Mouse (Mus musculus) kidney, embryonic 16.5 days (tissue): ENCODE results near the gene Dtnbp1. TPM values are rescaled to one million over a fixed set of nuclear protein-coding genes. Genes with fewer than 3 reads are reported as not detected.
A peak's percentile ranks its signal among the peaks of the same experiment; 100 is the strongest.

Experiments used
- ATAC-seq: fragments of 200-750 bp; cut with Nextera tagmentation; 2 replicates; pipeline ENCODE4 v1.8.0; 2017; ENCODE audit warnings: moderate TSS enrichment; ENCODE audit not compliant: low FRiP score, low TSS enrichment
- H3K27ac ChIP-seq: fragments of 300-500 bp; sonication (generic); 2 replicates; pipeline ENCODE4 v1.5.1; 2014; ENCODE audit warnings: low read length
- H3K27me3 ChIP-seq: fragments of 300-500 bp; sonication (generic); 2 replicates; pipeline ENCODE4 v1.6.1; 2014; ENCODE audit warnings: low read length, control low read depth, mixed read lengths; ENCODE audit not compliant: insufficient read depth
- H3K36me3 ChIP-seq: fragments of 300-500 bp; sonication (generic); 2 replicates; pipeline ENCODE4 v1.6.1; 2014; ENCODE audit warnings: low read length, control low read depth, mixed read lengths; ENCODE audit not compliant: insufficient read depth
- H3K4me1 ChIP-seq: fragments of 300-500 bp; sonication (generic); 2 replicates; pipeline ENCODE4 v1.6.1; 2014; ENCODE audit warnings: low read length, control low read depth, mixed read lengths; ENCODE audit not compliant: insufficient read depth
- H3K4me2 ChIP-seq: fragments of 300-500 bp; sonication (generic); replicated peaks from 2 replicates; pipeline ENCODE4 v1.6.1; 2014; ENCODE audit warnings: low read depth, low read length
- H3K4me3 ChIP-seq: fragments of 300-500 bp; sonication (generic); 2 replicates; pipeline ENCODE4 v1.5.1; 2014; ENCODE audit warnings: mild to moderate bottlenecking, low read length
- H3K9ac ChIP-seq: fragments of 300-500 bp; sonication (generic); replicated peaks from 2 replicates; pipeline ENCODE4 v1.6.1; 2014; ENCODE audit warnings: low read length
- H3K9me3 ChIP-seq: fragments of 300-500 bp; sonication (generic); 2 replicates; pipeline ENCODE4 v1.6.1; 2016; ENCODE audit warnings: low read length, control low read depth
- WGBS: fragments of 180-500 bp; shearing (Covaris S2); extraction: QIAGEN DNeasy Blood & Tissue Kit; methylation state at CpG from one replicate; pipeline ENCODE4 v1.1.7; 2014; 5-methylcytosine and 5-hydroxymethylcytosine counted together
- polyA plus RNA-seq: library from polyadenylated mRNA; unstranded; fragments of >200 nt; fragmentation: Nextera tagmentation; extraction: Ambion mirVana; gene quantifications from 2 replicates; pipeline ENCODE4 v1.2.1, GENCODE M21; 2015

Dtnbp1 gene
- polyA plus RNA-seq, 1 experiment from 2014 or later: 81.8 TPM

DNA sequence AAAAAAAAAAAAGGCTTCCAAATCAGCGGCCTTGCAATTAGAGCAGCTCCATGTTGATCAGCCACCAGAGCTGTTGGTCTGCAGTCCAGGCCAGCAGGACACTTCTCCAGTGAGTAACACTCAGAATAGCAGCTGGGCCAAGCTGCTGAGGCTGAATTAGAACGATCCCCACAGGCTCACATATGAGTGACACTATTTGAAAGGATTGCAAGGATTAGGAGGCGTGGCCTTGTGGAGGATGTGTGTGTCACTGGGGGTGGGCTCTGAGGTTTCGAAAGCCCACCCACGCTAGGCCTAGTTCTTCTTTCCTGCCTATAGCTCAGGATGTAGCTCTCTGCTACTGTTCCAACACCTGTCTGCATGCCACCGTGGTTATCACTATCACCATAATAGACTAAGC is 46.2 kb downstream of the Dtnbp1 start:
- H3K9me3 ChIP-seq: no peaks in the 10 kb centered on the region
- H3K4me1 ChIP-seq: no peaks in the 10 kb centered on the region
- H3K9ac ChIP-seq: no peak overlapping the region
- no peaks in the 10 kb centered on the region for H3K27me3 ChIP-seq
- H3K4me3 ChIP-seq: no peak overlapping the region
- WGBS: 92% methylated on average over 6 of the region's 6 CpGs
- no peak for ATAC-seq
- no peak overlapping the region for H3K27ac ChIP-seq
- H3K4me2 ChIP-seq: no peak overlapping the region
- H3K36me3 ChIP-seq: 0 out of 2 replicates have a peak, but pooled peaks cover 3% of the 10 kb centered on the region

DNA sequence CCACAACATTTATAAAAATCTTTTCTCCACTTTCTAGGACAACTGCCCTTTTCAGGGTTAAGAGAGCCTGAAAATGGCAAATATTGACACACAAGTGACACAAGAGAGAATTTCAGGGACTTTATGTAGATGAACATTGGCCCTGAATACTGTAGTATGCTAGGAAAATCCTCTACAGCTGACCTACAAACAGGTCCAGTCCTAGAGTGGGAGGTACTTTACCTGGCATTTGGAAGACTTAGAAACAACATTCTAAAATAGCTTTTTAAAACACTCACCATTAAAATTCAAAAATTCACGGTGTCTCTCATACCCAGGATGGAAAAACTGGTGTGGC is 47.7 kb downstream of the Dtnbp1 start:
- no peak for ATAC-seq
- Histone ChIP-seq H3K4me2 (no peak overlapping the region), H3K9me3 (no peaks in the 10 kb centered on the region), H3K4me1 (no peaks in the 10 kb centered on the region), H3K36me3 (0 out of 2 replicates have a peak, but pooled peaks cover 3% of the 10 kb centered on the region), H3K27me3 (no peaks in the 10 kb centered on the region), H3K4me3 (no peak overlapping the region), H3K27ac (no peak overlapping the region), H3K9ac (no peak overlapping the region)
- 93% methylated on average over 1 of the region's 1 CpGs for WGBS

DNA sequence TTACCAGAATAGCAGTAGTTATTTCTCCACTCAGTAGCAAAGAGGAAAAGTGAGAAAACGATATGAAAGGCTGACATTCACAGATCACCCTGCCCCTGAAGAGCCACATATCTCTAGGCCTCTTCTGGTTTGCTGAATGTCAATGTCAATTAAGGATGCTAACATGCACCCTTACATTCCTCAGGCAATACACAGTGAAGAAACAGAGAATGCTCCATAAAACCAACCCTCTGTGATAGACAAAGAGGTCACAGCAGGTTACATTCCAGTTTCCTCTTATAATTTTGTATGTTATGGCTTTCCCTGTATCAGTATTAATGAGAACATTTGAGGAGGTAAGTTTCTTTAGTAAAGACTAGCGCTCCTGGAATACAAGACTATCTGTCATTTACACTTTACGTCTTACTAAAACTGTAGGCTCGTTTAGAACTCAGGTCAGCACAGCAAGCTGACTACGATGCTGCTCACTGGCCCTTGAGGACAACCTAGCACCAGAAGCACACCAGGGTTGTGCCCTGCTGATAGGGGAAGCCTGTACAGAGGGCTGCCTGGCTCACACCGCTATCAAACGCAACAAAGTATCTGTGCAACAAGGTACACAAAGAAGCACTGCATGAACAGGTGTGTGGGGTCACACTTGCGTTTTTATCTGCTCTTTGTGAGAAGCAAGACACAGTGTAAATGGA is 48.3 kb downstream of the Dtnbp1 start:
- H3K27me3 ChIP-seq: no peaks in the 10 kb centered on the region
- 0 out of 2 replicates have a peak, but pooled peaks cover 3% of the 10 kb centered on the region for H3K36me3 ChIP-seq
- 88% methylated on average over 8 of the region's 8 CpGs for WGBS
- no peaks in the 10 kb centered on the region for H3K9me3 ChIP-seq
- no peak overlapping the region for H3K4me2 ChIP-seq
- ATAC-seq: no peak
- H3K4me3 ChIP-seq: no peak overlapping the region
- H3K9ac ChIP-seq: no peak overlapping the region
- H3K4me1 ChIP-seq: no peaks in the 10 kb centered on the region
- no peak overlapping the region for H3K27ac ChIP-seq

DNA sequence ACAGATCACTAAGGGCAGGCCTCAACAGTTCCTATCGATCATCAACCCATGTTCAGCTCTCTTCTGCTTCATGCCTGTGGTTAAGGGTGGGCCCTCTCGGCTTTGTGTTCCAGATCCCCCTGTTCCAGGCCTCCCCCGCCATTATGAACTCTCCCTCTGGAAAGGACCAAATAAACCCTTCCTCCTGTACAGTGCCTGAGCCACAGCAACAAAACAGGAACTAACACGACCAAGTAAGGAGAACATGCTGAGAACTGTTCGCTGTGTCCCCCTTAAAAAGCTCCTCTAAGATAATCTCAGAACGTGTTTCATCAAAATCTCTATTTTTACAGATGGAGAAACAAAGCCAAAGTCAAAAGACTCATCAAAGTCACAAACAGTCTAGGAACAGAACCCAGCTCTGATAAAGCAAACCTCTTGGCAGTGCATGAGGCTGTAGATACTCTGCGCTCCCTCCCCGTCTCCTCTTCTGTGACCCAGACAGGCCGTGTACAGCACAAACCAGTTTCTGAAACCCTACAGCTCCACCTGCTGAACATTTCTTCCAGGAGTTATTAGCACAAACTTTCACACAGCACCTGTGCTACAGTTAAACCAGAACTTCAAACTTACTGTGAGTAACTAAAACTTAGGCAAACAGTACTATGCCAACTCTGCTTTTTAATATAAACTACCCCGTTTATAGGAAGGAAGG is 49.4 kb downstream of the Dtnbp1 start:
- Histone ChIP-seq H3K27ac (no peak overlapping the region), H3K4me1 (no peaks in the 10 kb centered on the region), H3K9me3 (no peaks in the 10 kb centered on the region), H3K9ac (no peak overlapping the region), H3K4me2 (no peak overlapping the region), H3K4me3 (no peak overlapping the region), H3K27me3 (no peaks in the 10 kb centered on the region), H3K36me3 (0 out of 2 replicates have a peak, but pooled peaks cover 3% of the 10 kb centered on the region)
- no peak for ATAC-seq
- WGBS: 74% methylated on average over 10 of the region's 10 CpGs

DNA sequence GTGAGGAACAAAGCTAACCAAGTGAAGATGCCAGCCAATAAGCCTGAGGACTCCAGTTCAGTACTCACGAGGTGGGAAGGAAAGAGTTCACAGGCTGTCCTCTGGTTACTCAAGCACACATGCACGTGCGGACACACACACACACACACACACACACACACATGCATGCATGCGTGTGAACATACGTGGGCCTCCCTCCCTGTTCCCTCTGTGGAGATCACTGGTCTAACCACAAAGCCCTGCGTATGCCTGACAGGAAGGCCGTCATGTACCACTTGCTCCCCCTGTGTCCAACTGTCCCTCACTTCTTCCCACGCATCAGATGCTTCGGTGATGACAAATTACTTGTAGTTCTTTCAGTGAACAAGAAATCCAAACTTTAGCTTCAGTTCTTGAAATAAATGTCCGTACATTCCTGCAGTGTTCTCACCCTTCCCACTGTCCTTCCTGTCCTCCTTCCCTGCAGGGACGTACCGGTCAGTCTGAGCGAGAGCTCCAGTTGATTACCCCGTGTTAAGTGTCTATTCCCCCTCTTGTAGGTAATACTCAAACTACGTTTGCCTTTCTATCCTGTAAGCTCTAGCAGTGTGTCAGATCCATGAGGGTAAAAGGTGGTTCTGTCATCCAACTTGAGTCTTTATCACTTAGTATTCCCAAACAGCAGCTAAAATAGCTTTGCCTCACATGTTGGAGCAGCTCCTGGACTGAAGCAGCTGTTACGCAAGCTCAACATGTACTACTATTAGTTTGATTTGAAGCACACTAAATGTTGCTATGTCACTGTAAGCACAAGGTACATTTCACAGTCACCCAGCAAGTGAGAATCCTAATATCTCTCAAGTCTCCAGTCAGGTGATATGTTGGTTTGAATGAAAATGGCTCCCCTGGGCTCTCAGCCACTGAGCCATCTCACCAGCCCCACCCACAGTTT is 53.4 kb downstream of the Dtnbp1 start:
- no peak overlapping the region for H3K4me2 ChIP-seq
- H3K27me3 ChIP-seq: no peaks in the 10 kb centered on the region
- no peaks in the 10 kb centered on the region for H3K36me3 ChIP-seq
- no peak overlapping the region for H3K9ac ChIP-seq
- no peak for ATAC-seq
- no peaks in the 10 kb centered on the region for H3K9me3 ChIP-seq
- no peak overlapping the region for H3K27ac ChIP-seq
- 82% methylated on average over 16 of the region's 16 CpGs for WGBS
- peaks cover 4% of the 10 kb centered on the region; the same call in 1 of the 2 replicates for H3K4me1 ChIP-seq
- H3K4me3 ChIP-seq: no peak overlapping the region

DNA sequence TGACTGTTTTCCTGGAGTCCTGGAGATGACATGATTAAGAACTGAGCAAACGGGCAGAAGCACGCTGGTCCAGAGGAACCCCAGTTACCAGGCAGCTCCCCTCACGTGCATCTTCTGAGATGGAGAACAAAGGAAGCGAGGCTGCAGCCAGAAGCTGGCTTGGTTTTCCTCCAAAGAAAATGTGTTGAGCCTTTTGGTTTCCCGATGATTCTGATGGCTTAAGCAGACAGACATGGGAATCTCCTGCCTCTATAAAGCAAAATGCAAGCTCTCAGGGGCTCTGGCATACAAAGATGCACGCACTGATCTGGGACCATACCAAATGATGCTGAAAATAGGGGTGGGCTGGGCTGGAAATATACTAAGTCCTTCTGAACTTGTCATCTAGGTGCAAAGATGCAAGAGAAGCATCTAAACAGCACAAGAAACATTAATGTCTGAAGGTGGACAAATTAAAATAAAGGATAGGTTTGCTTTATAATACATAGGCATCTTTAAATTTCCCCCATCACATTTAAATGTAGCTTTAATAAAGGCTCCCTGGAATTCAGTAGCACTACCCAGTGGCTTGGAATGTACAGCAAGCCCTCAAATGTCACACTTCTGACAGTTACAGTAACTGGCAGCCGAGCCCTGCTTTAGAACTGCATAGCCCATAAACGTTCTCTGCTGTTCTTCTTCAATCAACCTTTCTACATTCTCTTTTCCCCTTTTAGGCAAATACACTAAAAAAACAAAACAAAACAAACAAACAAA is 54.9 kb downstream of the Dtnbp1 start:
- WGBS: 46% methylated on average over 8 of the region's 8 CpGs
- H3K27ac ChIP-seq: no peak overlapping the region
- no peak overlapping the region; the same call in 1 of the 2 replicates for H3K9ac ChIP-seq
- no peaks in the 10 kb centered on the region for H3K9me3 ChIP-seq
- peak overlapping the region; percentile 8; the same call in 1 of the 2 replicates for H3K4me2 ChIP-seq
- H3K27me3 ChIP-seq: no peaks in the 10 kb centered on the region
- peaks cover 4% of the 10 kb centered on the region; the same call in 1 of the 2 replicates for H3K4me1 ChIP-seq
- ATAC-seq: no peak
- H3K4me3 ChIP-seq: no peak overlapping the region
- no peaks in the 10 kb centered on the region for H3K36me3 ChIP-seq

DNA sequence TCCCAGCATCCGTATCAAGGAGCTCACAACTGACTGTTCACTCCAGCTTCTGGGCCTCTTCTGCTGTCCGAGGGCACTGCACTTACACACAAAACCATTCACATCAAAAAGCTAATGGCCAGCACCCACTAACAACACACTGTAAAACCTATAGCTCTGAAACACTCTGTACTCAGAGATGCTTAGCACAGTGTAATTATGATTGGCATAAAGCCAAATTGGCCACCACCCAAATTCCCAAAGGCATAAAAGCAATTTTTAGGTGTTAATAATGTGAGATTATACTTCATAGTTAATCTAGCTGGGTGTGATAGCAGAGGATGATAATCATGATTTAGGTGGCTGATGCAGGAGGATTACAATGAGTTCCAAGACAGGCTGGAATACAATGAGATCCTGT is 58.3 kb downstream of the Dtnbp1 start:
- no peak overlapping the region for H3K4me3 ChIP-seq
- H3K4me2 ChIP-seq: no peak overlapping the region
- peaks cover 10% of the 10 kb centered on the region for H3K4me1 ChIP-seq
- no peak overlapping the region for H3K9ac ChIP-seq
- H3K9me3 ChIP-seq: no peaks in the 10 kb centered on the region
- ATAC-seq: no peak
- no peaks in the 10 kb centered on the region for H3K27me3 ChIP-seq
- no peaks in the 10 kb centered on the region for H3K36me3 ChIP-seq
- no peak overlapping the region for H3K27ac ChIP-seq
- WGBS: 74% methylated on average over 2 of the region's 2 CpGs

DNA sequence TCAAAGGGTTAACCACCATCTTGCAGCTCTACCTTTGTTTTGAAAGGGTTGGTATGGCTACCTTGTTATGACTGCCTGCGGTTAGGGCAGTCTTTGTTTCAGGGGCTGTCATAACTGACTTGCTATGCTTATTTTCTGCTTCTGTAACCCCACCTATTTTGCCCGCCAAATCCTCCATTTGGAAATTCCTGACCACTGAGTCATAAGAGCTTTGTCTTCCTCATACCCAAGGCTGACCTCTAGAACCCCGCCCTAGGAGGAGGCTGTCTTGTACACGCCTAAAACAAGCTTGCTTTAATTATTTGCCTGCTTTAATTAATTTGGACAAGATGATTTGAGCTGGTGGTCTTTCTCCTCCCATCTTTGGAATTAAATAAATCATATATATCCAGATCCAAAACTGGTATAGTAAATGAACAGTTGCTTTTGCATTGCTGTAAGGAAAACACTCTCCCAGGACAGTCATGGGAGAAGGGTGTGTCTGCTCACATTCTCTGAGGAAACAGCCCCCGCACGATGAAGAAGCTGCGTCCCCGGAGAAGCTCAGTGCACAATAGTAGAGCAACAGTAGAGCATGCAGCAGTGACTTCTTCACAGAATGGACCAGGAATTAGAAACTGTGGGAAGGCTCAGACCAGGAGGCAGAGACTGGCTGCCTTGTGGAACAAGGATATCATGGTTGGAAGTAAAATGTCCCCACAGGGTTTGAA is 62.5 kb downstream of the Dtnbp1 start:
- Histone ChIP-seq H3K27ac (0 out of 2 replicates have a peak overlapping the region, but pooled peaks have one; percentile 13), H3K9me3 (no peaks in the 10 kb centered on the region), H3K36me3 (no peaks in the 10 kb centered on the region), H3K4me1 (peaks cover 6% of the 10 kb centered on the region), H3K27me3 (no peaks in the 10 kb centered on the region), H3K4me2 (no peak overlapping the region), H3K4me3 (no peak overlapping the region), H3K9ac (no peak overlapping the region)
- whole genome bisulfite sequencing: 67% methylated on average over 8 of the region's 8 CpGs
- no peak for ATAC-seq

DNA sequence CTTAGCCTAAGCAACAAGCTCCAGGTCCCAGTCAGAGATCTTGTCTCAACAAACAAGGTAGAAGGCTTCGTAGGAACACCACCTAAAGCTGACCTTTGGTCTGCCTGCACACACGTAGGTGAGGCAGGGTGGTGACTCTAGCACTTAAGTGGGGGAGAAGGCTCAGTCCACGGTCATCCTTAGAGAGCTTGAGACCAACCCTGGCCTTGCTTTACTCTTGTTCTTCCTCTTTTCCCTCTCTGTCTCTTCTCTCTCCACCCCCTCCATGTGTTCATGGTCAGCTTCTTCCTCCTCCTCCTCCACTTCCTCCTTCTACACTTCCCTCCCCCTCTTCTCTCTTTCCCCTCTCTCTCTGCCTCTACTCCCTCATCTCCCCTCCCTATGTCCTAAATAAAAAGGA is 64.3 kb downstream of the Dtnbp1 start:
- no peak overlapping the region for H3K9ac ChIP-seq
- H3K4me1 ChIP-seq: peaks cover 14% of the 10 kb centered on the region
- H3K4me3 ChIP-seq: no peak overlapping the region
- no peak overlapping the region for H3K27ac ChIP-seq
- ATAC-seq: peak; percentile 19; the same call in 1 of the 2 replicates
- no peaks in the 10 kb centered on the region for H3K9me3 ChIP-seq
- no peak overlapping the region for H3K4me2 ChIP-seq
- no peaks in the 10 kb centered on the region for H3K36me3 ChIP-seq
- H3K27me3 ChIP-seq: no peaks in the 10 kb centered on the region
- 85% methylated on average over 3 of the region's 3 CpGs for WGBS
